Comparison of ENCODE assay signal across 8 mouse cellular contexts in genomic region chr7:128417226-128417929, GRCm38 (mm10). TPM values are rescaled to one million over a fixed set of nuclear protein-coding genes. Genes with fewer than 3 reads are reported as not detected.
DNase-seq lines count a peak whose midpoint lies in the region; ATAC-seq and TF ChIP-seq lines count a peak whose summit lies in the region.

No protein-coding gene starts in this region.

- TF ChIP-seq CTCF in G1E (IDR thresholded peaks at IDR 0.05; ENCODE audit: low read depth, low read length), result no peak

- ATAC-seq in kidney, embryonic 16.5 days (ENCODE audit: low FRiP score, low TSS enrichment), result no peak
- ATAC-seq in G1E (ENCODE audit: extremely low read depth, insufficient number of reproducible peaks, low FRiP score, poor library complexity, severe bottlenecking), result no peak
- ATAC-seq in erythroid progenitor cell, adult 5-6 weeks (replicated peaks; ENCODE audit: low FRiP score, poor library complexity, severe bottlenecking), result peak; percentile 56; the same call in 1 of the 2 replicates
- ATAC-seq in neural tube, embryonic 14.5 days (ENCODE audit: low read depth), result no peak

- intact Hi-C loops in gastrocnemius, postnatal 36 days (cut with DNase I), result no loop called here

- WGBS in kidney, embryonic 16.5 days, result 2% methylated on average over 32 of the region's 32 CpGs
- 3% methylated on average over 32 of the region's 32 CpGs for WGBS in neural tube, embryonic 14.5 days

- peak overlapping the region; percentile 99 for H3K4me2 ChIP-seq in kidney, embryonic 16.5 days (replicated peaks; ENCODE audit: low read depth, low read length)
- peak overlapping the region; percentile 97 for H3K4me2 ChIP-seq in neural tube, embryonic 14.5 days (ENCODE audit: low read depth, low read length)

- no peak overlapping the region for H3K27ac ChIP-seq in kidney, embryonic 16.5 days (ENCODE audit: low read length)
- no peak overlapping the region for H3K27ac ChIP-seq in neural tube, embryonic 14.5 days (ENCODE audit: low read depth, low read length)

- peaks cover 14% of the 10 kb centered on the region; the same call in 1 of the 2 replicates for H3K4me1 ChIP-seq in kidney, embryonic 16.5 days (ENCODE audit: insufficient read depth, low read length)
- peaks cover 79% of the 10 kb centered on the region for H3K4me1 ChIP-seq in G1E (ENCODE audit: insufficient read depth, low read depth, low read length)
- H3K4me1 ChIP-seq in neural tube, embryonic 14.5 days (ENCODE audit: control insufficient read depth, insufficient read depth, low read length), result peaks cover 11% of the 10 kb centered on the region

- no peak for DNase-seq in kidney, adult 18-20 months
- no peak for DNase-seq in G1E (ENCODE audit: low spot score)
- peak; percentile 63 for DNase-seq in liver
- DNase-seq in gastrocnemius, postnatal 36 days, result no peak
- DNase-seq in spleen, adult 12 weeks (ENCODE audit: low spot score), result no peak

- H3K9me3 ChIP-seq in kidney, embryonic 16.5 days (ENCODE audit: low read length), result no peaks in the 10 kb centered on the region
- H3K9me3 ChIP-seq in G1E (replicated peaks), result no peaks in the 10 kb centered on the region
- H3K9me3 ChIP-seq in neural tube, embryonic 14.5 days (ENCODE audit: control insufficient read depth, low read length), result no peaks in the 10 kb centered on the region

- H3K27me3 ChIP-seq in kidney, embryonic 16.5 days (ENCODE audit: insufficient read depth, low read length), result peaks cover 66% of the 10 kb centered on the region
- no peaks in the 10 kb centered on the region; the same call in 1 of the 2 replicates for H3K27me3 ChIP-seq in G1E (ENCODE audit: insufficient read depth, low read length)
- H3K27me3 ChIP-seq in neural tube, embryonic 14.5 days (ENCODE audit: control insufficient read depth, insufficient read depth, low read length), result peaks cover 17% of the 10 kb centered on the region

- H3K4me3 ChIP-seq in kidney, embryonic 16.5 days (ENCODE audit: low read length), result peak overlapping the region; percentile 75
- H3K4me3 ChIP-seq in G1E (ENCODE audit: low read depth, low read length), result peak overlapping the region; percentile 85
- peak overlapping the region; percentile 69 for H3K4me3 ChIP-seq in neural tube, embryonic 14.5 days (ENCODE audit: low read depth, low read length)

- no peaks in the 10 kb centered on the region for H3K36me3 ChIP-seq in kidney, embryonic 16.5 days (ENCODE audit: insufficient read depth, low read length)
- peaks cover 28% of the 10 kb centered on the region for H3K36me3 ChIP-seq in G1E (replicated peaks)
- no peaks in the 10 kb centered on the region for H3K36me3 ChIP-seq in neural tube, embryonic 14.5 days (ENCODE audit: control insufficient read depth, insufficient read depth, low read length)

- peak overlapping the region; percentile 68 for H3K9ac ChIP-seq in kidney, embryonic 16.5 days (replicated peaks; ENCODE audit: low read length)
- peak overlapping the region; percentile 71 for H3K9ac ChIP-seq in neural tube, embryonic 14.5 days (replicated peaks; ENCODE audit: low read depth, low read length)

RNA-seq across cellular contexts. Expression of gene Rgs10, which starts 1.2 kb away (rescaled TPM):
- polyA plus RNA-seq in kidney, embryonic 16.5 days (2015; fragmentation: Nextera tagmentation; extraction: Ambion mirVana), result 7.7 and 7.8 TPM in 2 replicates
- 156 and 172 TPM in 2 replicates for total RNA-seq in G1E (2014; fragmentation: Nextera tagmentation)
- 121 and 126 TPM in 2 replicates for total RNA-seq in G1E (2017)
- 133 and 183 TPM in 2 replicates for polyA plus RNA-seq in G1E (2012)
- total RNA-seq in erythroid progenitor cell, adult 5-6 weeks (2015; ENCODE audit: low replicate concordance), result 43.2 and 50.1 TPM in 2 replicates
- 37.1 and 46.5 TPM in 2 replicates for total RNA-seq in erythroid progenitor cell, adult 5-6 weeks (2017; ENCODE audit: low replicate concordance)
- polyA plus RNA-seq in neural tube, embryonic 14.5 days (2014; fragmentation: Nextera tagmentation; extraction: Ambion mirVana), result 52.9 and 56.8 TPM in 2 replicates
- 1 to 10 TPM; 3.1 to 3.4 TPM for total RNA-seq in gastrocnemius, postnatal 36 days (2021)

RNA-seq across cellular contexts. Expression of gene Tial1, which starts 44.1 kb away (rescaled TPM):
- polyA plus RNA-seq in kidney, embryonic 16.5 days (2015; fragmentation: Nextera tagmentation; extraction: Ambion mirVana), result 22.2 and 25.6 TPM in 2 replicates
- total RNA-seq in G1E (2014; fragmentation: Nextera tagmentation), result 139 and 151 TPM in 2 replicates
- 48.2 and 59.7 TPM in 2 replicates for total RNA-seq in G1E (2017)
- polyA plus RNA-seq in G1E (2012), result 51.5 and 70.7 TPM in 2 replicates
- 249 and 259 TPM in 2 replicates for total RNA-seq in erythroid progenitor cell, adult 5-6 weeks (2015; ENCODE audit: low replicate concordance)
- 89.1 and 150 TPM in 2 replicates for total RNA-seq in erythroid progenitor cell, adult 5-6 weeks (2017; ENCODE audit: low replicate concordance)
- 41.0 and 41.7 TPM in 2 replicates for polyA plus RNA-seq in neural tube, embryonic 14.5 days (2014; fragmentation: Nextera tagmentation; extraction: Ambion mirVana)
- 10 to 100 TPM; 35.3 to 38.8 TPM for total RNA-seq in gastrocnemius, postnatal 36 days (2021)

Comparison
In these comparisons a context has a peak if more than half of its experiments do, and no peak if none do; other contexts are left out.
1. RNA of gene Rgs10, which starts 1.2 kb away (total RNA-seq): 121 to 172 TPM in G1E and 37.1 to 50.1 TPM in erythroid progenitor cell, adult 5-6 weeks; 3.1 to 3.4 TPM in gastrocnemius, postnatal 36 days; every median in the first group is over 4 times any median in the second.
2. Peak in every context shown above with its lines, with median percentiles within 50 percentile points of each other: H3K4me3 ChIP-seq.